Mouse (Mus musculus) olfactory bulb, adult 2 months (tissue): Measurements from ENCODE around the gene Ksr2.
A peak's percentile ranks its signal among the peaks of the same experiment; 100 is the strongest.

ENCODE experiments used
- CTCF ChIP-seq: fragments of 200-500 bp; IDR thresholded peaks from 2 replicates; pipeline ENCODE4 v1.5.1; 2012; ENCODE audit warnings: low read depth, mild to moderate bottlenecking, low read length, moderate library complexity; ENCODE audit not compliant: insufficient read depth
- POLR2A ChIP-seq: fragments of 200-500 bp; IDR thresholded peaks from 2 replicates; pipeline ENCODE4 v1.6.1; 2012; ENCODE audit warnings: mild to moderate bottlenecking, low read depth, low read length, moderate library complexity; ENCODE audit not compliant: insufficient read depth

DNA sequence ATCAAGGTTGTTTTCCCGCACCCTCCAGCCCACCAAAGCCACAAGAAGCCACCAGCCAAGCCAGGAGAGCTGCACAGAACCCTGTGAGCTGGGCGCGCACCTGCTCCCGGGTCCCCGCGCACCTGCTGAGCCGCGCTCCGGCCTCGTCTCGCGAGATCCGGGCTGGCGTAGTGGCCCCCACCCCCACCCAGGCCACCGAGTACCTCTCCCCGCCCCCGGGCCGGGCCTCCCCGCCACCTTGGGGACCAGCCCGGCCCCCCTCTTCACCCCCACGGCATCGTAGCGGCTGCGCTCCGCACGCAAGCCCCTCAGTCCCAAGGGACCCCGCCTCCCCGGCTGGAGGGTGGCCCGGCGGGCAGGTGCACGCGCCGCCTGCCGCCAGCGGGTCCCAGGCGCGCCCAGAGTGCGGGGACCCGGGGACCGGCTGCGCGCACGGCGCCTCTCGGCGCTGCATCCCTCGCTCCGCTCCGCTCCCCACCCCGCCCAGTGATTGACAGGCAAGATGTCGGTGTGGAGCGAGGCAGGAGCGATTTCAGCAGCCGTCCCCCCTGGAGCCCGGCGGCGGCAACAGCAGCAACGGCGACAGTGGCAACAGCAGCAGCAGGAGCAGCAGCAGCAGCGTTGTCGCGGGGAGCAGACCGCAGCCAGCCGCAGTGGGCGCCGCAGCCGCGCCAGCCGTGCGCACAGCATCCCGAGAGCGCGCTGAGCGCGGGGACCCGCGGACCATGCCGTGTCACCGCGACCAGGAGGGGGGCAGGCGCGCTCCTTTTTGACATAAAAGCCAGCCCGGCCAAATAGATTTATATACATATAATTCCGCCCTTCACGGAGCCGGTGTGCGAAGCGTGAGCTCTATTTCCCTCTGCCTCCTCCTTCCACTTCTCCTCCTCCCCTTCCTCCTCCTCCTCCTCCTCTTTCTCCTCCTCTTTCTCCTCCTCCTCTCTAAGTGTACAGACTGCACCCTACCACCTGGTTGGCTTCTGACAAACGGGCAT lies at the start of gene Ksr2:
- TF ChIP-seq CTCF, result no peak
- peak; percentile 51; the same call in 1 of the 2 replicates for TF ChIP-seq POLR2A
